Mouse (Mus musculus): ENCODE data around the gene Rbm33.

GRCm38 (mm10) chr5:28464361-28465098 is 147.6 kb downstream of the Rbm33 start:
- TF ChIP-seq CTCF (IDR thresholded peaks at IDR 0.05; ENCODE audit: insufficient read depth, low read depth, low read length) (no peak), POLR2A (IDR thresholded peaks at IDR 0.05; ENCODE audit: insufficient read depth, low read depth, low read length) (no peak)

Data from olfactory bulb, adult 2 months (tissue).